In the genomic region with DNA sequence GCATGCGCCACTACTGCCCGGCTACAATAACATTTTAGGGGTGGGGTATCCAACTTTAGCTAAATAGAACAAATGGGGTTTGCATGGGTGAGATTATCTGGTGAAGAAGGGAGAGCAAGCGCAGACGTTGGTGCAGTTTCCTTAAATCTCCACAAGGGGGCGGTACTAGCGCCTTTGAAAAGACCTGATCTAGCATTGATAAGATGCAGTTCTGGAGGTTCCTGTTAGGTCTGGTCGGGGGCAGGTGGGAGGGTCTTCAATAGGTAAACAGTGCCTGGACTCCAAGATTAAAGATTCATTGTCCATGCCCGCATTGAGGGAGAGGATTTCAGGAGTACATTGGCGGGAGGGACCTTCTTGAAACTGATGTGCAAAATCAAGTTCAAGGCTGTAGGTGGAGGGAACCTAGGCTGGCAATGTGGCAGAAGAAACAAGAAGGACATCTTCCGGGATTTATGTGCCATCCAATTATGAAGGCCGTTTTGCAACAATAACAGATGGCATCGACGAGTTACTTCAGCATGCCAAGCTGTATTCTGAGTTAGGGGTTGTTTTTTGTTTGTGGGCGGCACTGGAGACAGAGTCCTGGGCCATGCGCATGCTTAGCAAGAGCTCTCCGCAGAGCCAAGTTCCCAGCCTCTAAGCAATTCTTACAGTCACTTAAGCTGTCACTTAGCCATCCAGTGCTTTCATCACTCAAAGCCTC, we compare ENCODE assay signal across 10 mouse cellular contexts. TPM values are rescaled to one million over a fixed set of nuclear protein-coding genes. Genes with fewer than 3 reads are reported as not detected.
DNase-seq lines count a peak whose midpoint lies in the region; ATAC-seq and TF ChIP-seq lines count a peak whose summit lies in the region.
"Had no signal": no experiment of that assay in that cellular context is flagged by ENCODE, and none has a peak within 500 bp of the region (broad histone marks: within the 10 kb centered on the region; RNA-seq: fewer than 3 reads in every experiment).

No protein-coding gene starts in this region.

- no peaks in the 10 kb centered on the region; the same call in 1 of the 2 replicates for H3K9me3 ChIP-seq in kidney, embryonic 15.5 days (replicated peaks)
- no peaks in the 10 kb centered on the region for H3K9me3 ChIP-seq in G1E (replicated peaks)

- no peaks in the 10 kb centered on the region for H3K4me1 ChIP-seq in kidney, adult 2 months (ENCODE audit: control insufficient read depth, insufficient read depth, low read length)
- H3K4me1 ChIP-seq in kidney, embryonic 15.5 days: peaks cover 12% of the 10 kb centered on the region
- H3K4me1 ChIP-seq in G1E (ENCODE audit: insufficient read depth, low read depth, low read length): no peaks in the 10 kb centered on the region

- no peak overlapping the region for H3K27ac ChIP-seq in kidney, adult 2 months (ENCODE audit: insufficient read depth, low read depth, low read length)
- no peak overlapping the region for H3K27ac ChIP-seq in kidney, embryonic 15.5 days
- H3K27ac ChIP-seq: macrophage had no signal

- ATAC-seq in kidney, embryonic 15.5 days (replicated peaks; ENCODE audit: low FRiP score): no peak
- no peak for ATAC-seq in G1E (ENCODE audit: extremely low read depth, insufficient number of reproducible peaks, low FRiP score, poor library complexity, severe bottlenecking)

- WGBS in kidney, adult 2 months: 30% methylated on average over 16 of the region's 16 CpGs
- WGBS in kidney, embryonic 15.5 days: 32% methylated on average over 16 of the region's 16 CpGs

- H3K36me3 ChIP-seq in kidney, adult 2 months (ENCODE audit: control insufficient read depth, insufficient read depth, low read length): no peaks in the 10 kb centered on the region
- H3K36me3 ChIP-seq in kidney, embryonic 15.5 days: no peaks in the 10 kb centered on the region
- no peaks in the 10 kb centered on the region for H3K36me3 ChIP-seq in G1E (replicated peaks)

- H3K9ac ChIP-seq in kidney, embryonic 15.5 days: no peak overlapping the region

- peak; percentile 34 for DNase-seq in kidney, adult 2 months
- DNase-seq in G1E (ENCODE audit: low spot score): no peak
- peak; percentile 24 for DNase-seq in cerebellum, adult 11-12 months
- DNase-seq in induced T-regulatory cell, adult 2 months (ENCODE audit: low read depth): peak; percentile 83
- DNase-seq in lung, adult 18-20 months: peak; percentile 10 to 24
- peak; percentile 25 to 63 for DNase-seq in spleen, postnatal 10 days (ENCODE audit: low spot score in 2 of 2)
- DNase-seq in urinary bladder, adult 2 months (ENCODE audit: low spot score): no peak

- no peak for TF ChIP-seq POLR2A in kidney, adult 2 months (IDR thresholded peaks at IDR 0.05; ENCODE audit: low read depth, low read length)

- TF ChIP-seq CTCF in kidney, adult 2 months (conservative IDR thresholded peaks at IDR 0.05; ENCODE audit: insufficient read depth, insufficient read length, low read depth, low read length): peak; percentile 64
- TF ChIP-seq CTCF in G1E (IDR thresholded peaks at IDR 0.05; ENCODE audit: low read depth, low read length): peak; percentile 67

- H3K27me3 ChIP-seq in kidney, adult 2 months (replicated peaks; ENCODE audit: control insufficient read depth, insufficient read depth, low read length): no peaks in the 10 kb centered on the region
- H3K27me3 ChIP-seq in kidney, embryonic 15.5 days: no peaks in the 10 kb centered on the region
- H3K27me3 ChIP-seq in G1E (ENCODE audit: insufficient read depth, low read length): peaks cover 10% of the 10 kb centered on the region; the same call in 1 of the 2 replicates

- H3K4me3 ChIP-seq in kidney, adult 2 months (ENCODE audit: insufficient read depth, low read depth, low read length): no peak overlapping the region
- H3K4me3 ChIP-seq in kidney, embryonic 15.5 days (replicated peaks): no peak overlapping the region
- H3K4me3 ChIP-seq in G1E (ENCODE audit: low read depth, low read length): no peak overlapping the region

- H3K4me2 ChIP-seq in kidney, embryonic 15.5 days: no peak overlapping the region

RNA-seq across cellular contexts. Expression of gene Prodh2, which starts 3.0 kb away (rescaled TPM):
- polyA plus RNA-seq in kidney, adult 2 months (2012; rRNA removed): 218 and 246 TPM in 2 replicates
- 12.8 and 14.4 TPM in 2 replicates for polyA plus RNA-seq in kidney, embryonic 15.5 days (2015; fragmentation: Nextera tagmentation; extraction: Ambion mirVana)
- not detected in 2 replicates for total RNA-seq in G1E (2014; fragmentation: Nextera tagmentation)
- total RNA-seq in G1E (2017): not detected in 2 replicates
- not detected in 2 replicates for polyA plus RNA-seq in G1E (2012)
- polyA plus RNA-seq in urinary bladder, adult 2 months (2012; rRNA removed): not detected in 2 replicates
- polyA plus RNA-seq: macrophage had no signal

RNA-seq across cellular contexts. Expression of gene Nphs1, which starts 32.3 kb away (rescaled TPM):
- polyA plus RNA-seq in kidney, adult 2 months (2012; rRNA removed): 39.9 and 41.1 TPM in 2 replicates
- 3.6 and 4.8 TPM in 2 replicates for polyA plus RNA-seq in kidney, embryonic 15.5 days (2015; fragmentation: Nextera tagmentation; extraction: Ambion mirVana)
- total RNA-seq in G1E (2014; fragmentation: Nextera tagmentation) (not detected in 2 replicates), G1E (2017) (0.11 TPM in 1 of 2 replicates, not detected in the other)
- polyA plus RNA-seq in G1E (2012): not detected in 2 replicates
- not detected in 2 replicates for polyA plus RNA-seq in urinary bladder, adult 2 months (2012; rRNA removed)
- total RNA-seq: gastrocnemius, postnatal 4 days had no signal
- polyA plus RNA-seq: macrophage had no signal

RNA-seq across cellular contexts. Expression of gene Kirrel2, which starts 32.9 kb away (rescaled TPM):
- 0.30 and 0.33 TPM in 2 replicates for polyA plus RNA-seq in kidney, adult 2 months (2012; rRNA removed)
- 0.54 and 0.77 TPM in 2 replicates for polyA plus RNA-seq in kidney, embryonic 15.5 days (2015; fragmentation: Nextera tagmentation; extraction: Ambion mirVana)
- total RNA-seq in G1E (2014; fragmentation: Nextera tagmentation): not detected in 2 replicates
- total RNA-seq in G1E (2017): 0.35 TPM in 1 of 2 replicates, not detected in the other
- not detected in 2 replicates for polyA plus RNA-seq in G1E (2012)
- not detected in 2 replicates for polyA plus RNA-seq in urinary bladder, adult 2 months (2012; rRNA removed)
- polyA plus RNA-seq: macrophage had no signal

RNA-seq across cellular contexts. Expression of gene Arhgap33, which starts 44.5 kb away (rescaled TPM):
- polyA plus RNA-seq in kidney, adult 2 months (2012; rRNA removed): 7.4 and 7.8 TPM in 2 replicates
- 11.7 and 16.0 TPM in 2 replicates for polyA plus RNA-seq in kidney, embryonic 15.5 days (2015; fragmentation: Nextera tagmentation; extraction: Ambion mirVana)
- total RNA-seq in G1E (2014; fragmentation: Nextera tagmentation) (13.3 and 16.5 TPM in 2 replicates), G1E (2017) (5.0 and 5.3 TPM in 2 replicates)
- polyA plus RNA-seq in G1E (2012): 40.3 and 51.4 TPM in 2 replicates
- polyA plus RNA-seq in urinary bladder, adult 2 months (2012; rRNA removed): 6.9 and 7.7 TPM in 2 replicates

RNA-seq across cellular contexts. Expression of gene Aplp1, which starts 45.1 kb away (rescaled TPM):
- polyA plus RNA-seq in kidney, adult 2 months (2012; rRNA removed): 13.0 and 14.2 TPM in 2 replicates
- 24.1 and 28.6 TPM in 2 replicates for polyA plus RNA-seq in kidney, embryonic 15.5 days (2015; fragmentation: Nextera tagmentation; extraction: Ambion mirVana)
- total RNA-seq in G1E (2014; fragmentation: Nextera tagmentation) (not detected in 2 replicates), G1E (2017) (0.49 TPM in 1 of 2 replicates, not detected in the other)
- polyA plus RNA-seq in G1E (2012): not detected in 2 replicates
- polyA plus RNA-seq in urinary bladder, adult 2 months (2012; rRNA removed): 4.2 and 4.5 TPM in 2 replicates

Comparison
In these comparisons a context has a peak if more than half of its experiments do, and no peak if none do; other contexts are left out.
1. DNase-seq: peak in kidney, adult 2 months (single experiment), cerebellum, adult 11-12 months (single experiment), induced T-regulatory cell, adult 2 months (single experiment), lung, adult 18-20 months (2 of 2) and spleen, postnatal 10 days (2 of 2); none in G1E (single experiment) and urinary bladder, adult 2 months (single experiment).
2. RNA of gene Prodh2, which starts 3.0 kb away (polyA plus RNA-seq): 218 to 246 TPM in kidney, adult 2 months and 12.8 to 14.4 TPM in kidney, embryonic 15.5 days; not detected in G1E and not detected in urinary bladder, adult 2 months; every median in the first group is over 10 times any median in the second.